ENCODE assay signal across 10 mouse cellular contexts in genomic region chr9:57209316-57209715, GRCm38 (mm10). TPM values are rescaled to one million over a fixed set of nuclear protein-coding genes. Genes with fewer than 3 reads are reported as not detected.
A peak's percentile ranks its signal among the peaks of the same experiment; 100 is the strongest.
DNase-seq lines count a peak whose midpoint lies in the region; ATAC-seq and TF ChIP-seq lines count a peak whose summit lies in the region.
"Had no signal": no experiment of that assay in that cellular context is flagged by ENCODE, and none has a peak within 500 bp of the region (broad histone marks: within the 10 kb centered on the region; RNA-seq: fewer than 3 reads in every experiment).

No protein-coding gene starts in this region.

- H3K27ac ChIP-seq in cortical plate, adult 2 months (ENCODE audit: insufficient read depth, low read length) = no peak overlapping the region
- H3K27ac ChIP-seq in neural tube, embryonic 11.5 days (ENCODE audit: low read depth, low read length) = no peak overlapping the region
- H3K27ac ChIP-seq in intestine, embryonic 16.5 days (ENCODE audit: low read length) = no peak overlapping the region

- no peaks in the 10 kb centered on the region for H3K4me1 ChIP-seq in cortical plate, adult 2 months (ENCODE audit: control insufficient read depth, insufficient read depth, low read length)
- no peaks in the 10 kb centered on the region for H3K4me1 ChIP-seq in neural tube, embryonic 11.5 days (ENCODE audit: control insufficient read depth, insufficient read depth, low read length)
- no peaks in the 10 kb centered on the region for H3K4me1 ChIP-seq in intestine, embryonic 16.5 days (ENCODE audit: control insufficient read depth, insufficient read depth, low read length)

- no peak overlapping the region for H3K4me3 ChIP-seq in cortical plate, adult 2 months (ENCODE audit: insufficient read depth, low read length)
- no peak overlapping the region for H3K4me3 ChIP-seq in neural tube, embryonic 11.5 days (ENCODE audit: low read depth, low read length)
- no peak overlapping the region for H3K4me3 ChIP-seq in intestine, embryonic 16.5 days (ENCODE audit: low read length)

- TF ChIP-seq POLR2A in cortical plate, adult 2 months (IDR thresholded peaks at IDR 0.05; ENCODE audit: extremely low read depth, insufficient read depth, low read length) = no peak

- peak; percentile 15 for DNase-seq in heart, adult 8-10 months (ENCODE audit: low spot score)
- DNase-seq in heart, postnatal 25 days (ENCODE audit: low spot score) = no peak
- DNase-seq in A20 (ENCODE audit: low read depth, low spot score) = peak; percentile 62
- no peak for DNase-seq in Patski (ENCODE audit: low read depth, low spot score)
- peak; percentile 13 for DNase-seq in layer of hippocampus, adult 9-10 months (ENCODE audit: low spot score)
- peak; percentile 58 for DNase-seq in neural tube, embryonic 11.5 days (ENCODE audit: low spot score)

- H3K4me2 ChIP-seq in neural tube, embryonic 11.5 days (ENCODE audit: low read depth) = no peak overlapping the region
- H3K4me2 ChIP-seq in intestine, embryonic 16.5 days (ENCODE audit: low read depth, low read length) = no peak overlapping the region

- TF ChIP-seq CTCF in Patski (IDR thresholded peaks at IDR 0.05) = peak; percentile 79
- TF ChIP-seq CTCF in cortical plate, adult 2 months (IDR thresholded peaks at IDR 0.05; ENCODE audit: extremely low read depth, insufficient read depth, low read length) = peak; percentile 43; the same call in 1 of the 2 replicates

- no peak overlapping the region for H3K9ac ChIP-seq in neural tube, embryonic 11.5 days (ENCODE audit: low read length)
- H3K9ac ChIP-seq in intestine, embryonic 16.5 days (ENCODE audit: low read depth, low read length) = no peak overlapping the region

- H3K36me3 ChIP-seq in neural tube, embryonic 11.5 days (ENCODE audit: control insufficient read depth, insufficient read depth, low read length) = no peaks in the 10 kb centered on the region
- no peaks in the 10 kb centered on the region for H3K36me3 ChIP-seq in intestine, embryonic 16.5 days (ENCODE audit: control insufficient read depth, insufficient read depth, low read length)

- WGBS in neural tube, embryonic 11.5 days = 35% methylated on average over 3 of the region's 3 CpGs
- WGBS in intestine, embryonic 16.5 days = 36% methylated on average over 3 of the region's 3 CpGs

- in situ Hi-C loops in Patski (cut with MboI; ENCODE audit: low pct_unique_long_range_greater_than_20kb) = loop anchor here (5.0 kb wide), 1 partner anchor 313 kb away; the partner anchor contains the start of gene Cox5a

- POLR2A ChIA-PET in Patski (lab: Charles Lee) = interaction anchor here (1.2 kb wide), 1 partner anchor 225 kb away, joined by 3 read pairs; no protein-coding TSS in a partner anchor

- H3K9me3 ChIP-seq in neural tube, embryonic 11.5 days (ENCODE audit: control insufficient read depth, low read length) = no peaks in the 10 kb centered on the region
- H3K9me3 ChIP-seq in intestine, embryonic 16.5 days (ENCODE audit: control insufficient read depth, low read length) = no peaks in the 10 kb centered on the region

- intact Hi-C loops in heart, postnatal 25 days (cut with DNase I) = loop anchor here (1.0 to 5.0 kb wide), 2 partner anchors 224 to 308 kb away; no protein-coding TSS in a partner anchor

- ATAC-seq in Patski = no peak
- no peak for ATAC-seq in neural tube, embryonic 11.5 days (ENCODE audit: insufficient read depth, low FRiP score, low TSS enrichment)
- no peak for ATAC-seq in intestine, embryonic 16.5 days

- H3K27me3 ChIP-seq in Patski = no peaks in the 10 kb centered on the region
- H3K27me3 ChIP-seq in neural tube, embryonic 11.5 days (ENCODE audit: control insufficient read depth, insufficient read depth, low read length) = no peaks in the 10 kb centered on the region
- H3K27me3 ChIP-seq in intestine, embryonic 16.5 days (replicated peaks; ENCODE audit: control insufficient read depth, insufficient read depth, low read length) = no peaks in the 10 kb centered on the region

- CTCF ChIA-PET in Patski (lab: Charles Lee) = interaction anchor here (0.7 to 1.9 kb wide), 6 partner anchors 11 to 229 kb away, joined by 3 to 5 read pairs (median 3); no protein-coding TSS in a partner anchor

RNA-seq across cellular contexts. Expression of gene Trcg1, which starts 27.0 kb away (rescaled TPM):
- total RNA-seq in heart, adult 8-10 months (2022) = not detected
- not detected for total RNA-seq in heart, postnatal 25 days (2021)
- not detected for polyA plus RNA-seq in Patski (2021)
- polyA plus RNA-seq in cortical plate, adult 2 months (2012; rRNA removed) = not detected in 2 replicates
- polyA plus RNA-seq in neural tube, embryonic 11.5 days (2014; fragmentation: Nextera tagmentation; extraction: Ambion mirVana) = not detected in 2 replicates
- polyA plus RNA-seq in intestine, embryonic 16.5 days (2015; fragmentation: Nextera tagmentation; extraction: Ambion mirVana) = not detected in 2 replicates
- total RNA-seq: layer of hippocampus, postnatal 14 days had no signal
- polyA plus RNA-seq: neural tube, embryonic 14.5 days had no signal

RNA-seq across cellular contexts. Expression of gene Commd4, which starts 51.2 kb away (rescaled TPM):
- total RNA-seq in heart, adult 8-10 months (2022) = 10 to 100 TPM; 22.5 to 32.7 (median 29.0) TPM
- total RNA-seq in heart, postnatal 25 days (2021) = 10 to 100 TPM; 26.4 to 28.8 TPM
- polyA plus RNA-seq in Patski (2021) = 110 TPM
- 184 and 186 TPM in 2 replicates for polyA plus RNA-seq in cortical plate, adult 2 months (2012; rRNA removed)
- 97.8 and 99.0 TPM in 2 replicates for polyA plus RNA-seq in neural tube, embryonic 11.5 days (2014; fragmentation: Nextera tagmentation; extraction: Ambion mirVana)
- polyA plus RNA-seq in intestine, embryonic 16.5 days (2015; fragmentation: Nextera tagmentation; extraction: Ambion mirVana) = 111 and 120 TPM in 2 replicates

RNA-seq across cellular contexts. Expression of gene 1700017B05Rik, which starts 53.1 kb away (rescaled TPM):
- total RNA-seq in heart, adult 8-10 months (2022) = 10 to 100 TPM in 2 of 4 experiments, 1 to 10 TPM in 2; 7.9 to 10.7 (median 9.4) TPM
- 10 to 100 TPM; 11.0 to 11.5 TPM for total RNA-seq in heart, postnatal 25 days (2021)
- polyA plus RNA-seq in Patski (2021) = 38.2 TPM
- 4.1 and 4.7 TPM in 2 replicates for polyA plus RNA-seq in cortical plate, adult 2 months (2012; rRNA removed)
- 11.3 and 11.6 TPM in 2 replicates for polyA plus RNA-seq in neural tube, embryonic 11.5 days (2014; fragmentation: Nextera tagmentation; extraction: Ambion mirVana)
- 23.8 and 25.5 TPM in 2 replicates for polyA plus RNA-seq in intestine, embryonic 16.5 days (2015; fragmentation: Nextera tagmentation; extraction: Ambion mirVana)

Comparison
In these comparisons a context has a peak if more than half of its experiments do, and no peak if none do; other contexts are left out.
1. DNase-seq: peak in heart, adult 8-10 months (single experiment), A20 (single experiment), layer of hippocampus, adult 9-10 months (single experiment) and neural tube, embryonic 11.5 days (single experiment); none in heart, postnatal 25 days (single experiment) and Patski (single experiment).